Mouse (Mus musculus) lung, adult 2 months (tissue): ENCODE data around the gene Scgb1b11. TPM values are rescaled to one million over a fixed set of nuclear protein-coding genes. Genes with fewer than 3 reads are reported as not detected.
"Not testable (repeated sequence)": the region's sequence is repeated elsewhere in the genome, so short reads cannot be mapped to it uniquely, and the experiment has no call there.

Source experiments
- DNase-seq: peaks from one replicate; pipeline ENCODE4 v3.0.0; 2022
- H3K4me1 ChIP-seq: fragments of 200-500 bp; 2 replicates; pipeline ENCODE4 v1.6.1; 2011; ENCODE audit warnings: low read length; ENCODE audit not compliant: control insufficient read depth, insufficient read depth
- H3K4me3 ChIP-seq: fragments of 200-500 bp; replicated peaks from 2 replicates; pipeline ENCODE3; 2011; ENCODE audit warnings: low read depth, mild to moderate bottlenecking, control low read depth, low read length; ENCODE audit errors: extremely low read depth
- WGBS: fragments of 180-500 bp; shearing (Covaris S2); methylation state at CpG from one replicate; pipeline ENCODE4 v1.1.7; 2018; 5-methylcytosine and 5-hydroxymethylcytosine counted together
- polyA plus RNA-seq: library from polyadenylated mRNA; depleted of rRNA; stranded (reverse); fragments of >200 nt; gene quantifications from 2 replicates; pipeline ENCODE4 v1.2.3, GENCODE M21; 2012; rRNA removed

Gene Scgb1b11
- not detected in 2 replicates for polyA plus RNA-seq

GRCm38 (mm10) chr7:32222540-32222939 is at the start of gene Scgb1b11:
Gene Scgb1b11 (plus strand): TSS chr7:32222840.
- WGBS: no CpG with 5 or more reads among the region's 2 CpGs
- not testable (repeated sequence) for H3K4me1 ChIP-seq, DNase-seq, H3K4me3 ChIP-seq

GRCm38 (mm10) chr7:32211045-32211444 is 11.6 kb upstream of the Scgb1b11 start, which contains the start of gene Scgb2b11:
Gene Scgb2b11 (minus strand): TSS chr7:32211145.
- not testable (repeated sequence) for H3K4me3 ChIP-seq, H3K4me1 ChIP-seq, DNase-seq
- 66% methylated on average over 2 of the region's 2 CpGs for WGBS

Other genes with a start within 250 kb of the Scgb1b11 start
- not detected in 2 replicates for gene Scgb1b10, start 122.0 kb upstream of the Scgb1b11 start, polyA plus RNA-seq
- not detected in 2 replicates for gene Scgb2b11, start 11.7 kb upstream of the Scgb1b11 start, polyA plus RNA-seq
- not detected in 2 replicates for gene Scgb2b12, start 104.4 kb downstream of the Scgb1b11 start, polyA plus RNA-seq
- gene Scgb1b12, start 111.3 kb downstream of the Scgb1b11 start, polyA plus RNA-seq: not detected in 2 replicates
- gene Scgb1b29, start 218.7 kb downstream of the Scgb1b11 start, polyA plus RNA-seq: not detected in 2 replicates